Mouse (Mus musculus): ENCODE measurements around the gene Timmdc1.
"Not testable (repeated sequence)": the region's sequence is repeated elsewhere in the genome, so short reads cannot be mapped to it uniquely, and the experiment has no call there.

Gene Timmdc1

GRCm38 (mm10) chr16:38496604-38497140, 25.8 kb downstream of the Timmdc1 start:
- DNase-seq (ENCODE audit: low read depth, low spot score) = no peak

- DNase-seq (ENCODE audit: low read depth, low spot score) = peak; percentile 69
These were observed 28.6 kb downstream of the Timmdc1 start for GRCm38 (mm10) chr16:38493890-38494289.

DNA sequence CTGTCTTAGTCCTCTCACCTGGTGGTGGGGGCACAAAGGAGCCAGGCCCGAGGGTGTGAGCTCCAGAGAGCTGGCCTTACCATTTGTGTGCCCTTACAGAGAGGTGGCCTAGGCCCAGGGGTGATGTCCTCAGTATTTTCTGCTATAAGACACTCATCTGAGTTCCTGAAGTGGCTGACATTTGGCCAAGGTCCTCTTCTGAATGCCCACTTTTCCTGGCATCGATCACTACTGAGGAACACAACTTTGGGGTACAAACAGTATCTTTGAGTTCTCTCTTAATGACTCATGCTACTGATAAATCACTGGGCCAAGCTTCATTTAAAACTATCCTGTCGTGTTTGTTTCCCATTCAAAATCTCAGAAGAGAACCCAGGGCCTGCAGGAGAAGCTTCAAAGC, 29.9 kb downstream of the Timmdc1 start:
- no peak for DNase-seq (ENCODE audit: low read depth, low spot score)

- no peak for DNase-seq (ENCODE audit: low read depth, low spot score)
These were observed 38.7 kb downstream of the Timmdc1 start for GRCm38 (mm10) chr16:38483582-38484309.

- peak; percentile 75 for DNase-seq (ENCODE audit: low read depth, low spot score)
These were observed 39.5 kb downstream of the Timmdc1 start for GRCm38 (mm10) chr16:38482780-38483562.

- no peak for DNase-seq (ENCODE audit: low read depth, low spot score)
These were observed 41.1 kb downstream of the Timmdc1 start for GRCm38 (mm10) chr16:38481327-38481726.

GRCm38 (mm10) chr16:38478296-38478695, 44.2 kb downstream of the Timmdc1 start:
- DNase-seq (ENCODE audit: low read depth, low spot score) = no peak

GRCm38 (mm10) chr16:38477241-38477608, 45.2 kb downstream of the Timmdc1 start:
- not testable (repeated sequence) for DNase-seq (ENCODE audit: low read depth, low spot score)

- peak; percentile 66 for DNase-seq (ENCODE audit: low read depth, low spot score)
These were observed 45.9 kb downstream of the Timmdc1 start for GRCm38 (mm10) chr16:38476312-38477240.

DNA sequence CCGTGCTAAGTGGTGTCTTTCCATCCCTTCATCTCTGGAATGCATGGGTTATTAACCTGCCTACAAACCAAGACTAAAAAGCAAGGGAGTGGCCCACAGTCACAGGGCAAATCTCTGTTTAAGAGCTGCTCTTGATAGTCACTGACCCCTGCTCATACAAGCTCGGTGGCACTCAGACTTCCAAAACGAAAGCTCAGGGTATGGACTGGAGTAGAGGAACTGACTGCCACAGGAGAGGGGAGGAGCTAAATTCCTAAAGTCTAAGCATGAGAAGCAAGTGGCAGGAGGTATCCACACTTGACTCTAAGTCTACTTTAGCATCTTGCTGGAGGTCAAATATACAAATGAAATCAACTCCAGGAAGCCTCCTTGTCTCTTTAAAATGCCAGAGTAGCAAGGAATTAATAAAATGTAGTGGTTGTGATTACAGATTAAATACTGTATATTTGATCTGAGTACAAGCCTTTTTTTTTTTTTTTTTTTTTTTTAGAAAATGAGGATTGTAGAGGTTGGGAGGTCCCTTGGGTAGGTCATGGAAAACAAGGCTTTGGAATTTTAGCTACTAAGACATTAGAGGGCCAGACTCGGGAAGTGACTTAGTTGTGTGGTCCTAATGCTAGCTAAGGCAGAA, 46.7 kb downstream of the Timmdc1 start:
- DNase-seq (ENCODE audit: low read depth, low spot score) = no peak

DNA sequence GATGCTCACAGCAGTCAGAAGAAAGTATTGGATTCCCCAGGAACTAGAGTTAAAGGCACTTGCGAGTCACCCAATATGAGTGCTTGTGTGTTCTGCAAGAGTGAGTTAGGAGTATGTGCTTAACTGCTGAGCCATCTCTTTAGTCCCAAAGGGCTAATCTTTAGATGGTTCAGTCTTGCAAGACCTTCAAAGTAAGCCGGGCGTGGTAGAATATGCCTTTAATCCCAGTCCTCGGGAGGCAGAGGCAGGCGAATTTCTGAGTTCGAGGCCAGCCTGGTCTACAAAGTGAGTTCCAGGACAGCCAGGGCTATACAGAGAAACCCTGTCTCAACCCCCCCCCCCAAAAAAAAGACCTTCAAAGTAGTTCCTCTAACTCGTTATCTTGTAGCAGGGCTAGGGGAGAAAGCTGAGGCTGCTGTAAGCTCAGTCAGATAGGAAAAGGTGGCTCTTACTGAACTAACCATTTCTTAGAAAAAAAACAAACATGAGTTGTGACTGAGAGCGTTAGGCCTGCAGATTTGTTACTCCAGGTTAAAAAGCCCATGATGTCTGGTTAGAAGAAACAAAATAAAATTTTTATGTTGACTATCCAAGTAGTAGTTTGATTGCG, 47.7 kb downstream of the Timmdc1 start:
- no peak for DNase-seq (ENCODE audit: low read depth, low spot score)

DNA sequence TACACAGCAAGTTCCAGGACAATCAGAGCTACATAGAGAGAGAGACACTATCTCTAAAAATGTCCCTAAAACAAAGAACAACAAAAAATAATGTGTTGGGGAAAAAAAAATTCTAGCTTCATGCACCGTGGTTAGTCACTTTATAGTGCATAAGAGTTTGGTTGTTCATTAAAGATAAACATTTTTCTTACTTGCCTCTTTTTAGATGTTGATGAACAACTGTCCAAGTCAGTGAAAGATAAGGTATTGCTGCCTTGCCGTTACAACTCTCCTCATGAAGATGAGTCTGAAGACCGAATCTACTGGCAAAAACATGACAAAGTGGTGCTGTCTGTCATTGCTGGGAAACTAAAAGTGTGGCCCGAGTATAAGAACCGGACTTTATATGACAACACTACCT, 48.8 kb downstream of the Timmdc1 start:
- no peak for DNase-seq (ENCODE audit: low read depth, low spot score)

- DNase-seq (ENCODE audit: low read depth, low spot score) = no peak
These were observed 50.0 kb downstream of the Timmdc1 start for GRCm38 (mm10) chr16:38472507-38472873.

DNA sequence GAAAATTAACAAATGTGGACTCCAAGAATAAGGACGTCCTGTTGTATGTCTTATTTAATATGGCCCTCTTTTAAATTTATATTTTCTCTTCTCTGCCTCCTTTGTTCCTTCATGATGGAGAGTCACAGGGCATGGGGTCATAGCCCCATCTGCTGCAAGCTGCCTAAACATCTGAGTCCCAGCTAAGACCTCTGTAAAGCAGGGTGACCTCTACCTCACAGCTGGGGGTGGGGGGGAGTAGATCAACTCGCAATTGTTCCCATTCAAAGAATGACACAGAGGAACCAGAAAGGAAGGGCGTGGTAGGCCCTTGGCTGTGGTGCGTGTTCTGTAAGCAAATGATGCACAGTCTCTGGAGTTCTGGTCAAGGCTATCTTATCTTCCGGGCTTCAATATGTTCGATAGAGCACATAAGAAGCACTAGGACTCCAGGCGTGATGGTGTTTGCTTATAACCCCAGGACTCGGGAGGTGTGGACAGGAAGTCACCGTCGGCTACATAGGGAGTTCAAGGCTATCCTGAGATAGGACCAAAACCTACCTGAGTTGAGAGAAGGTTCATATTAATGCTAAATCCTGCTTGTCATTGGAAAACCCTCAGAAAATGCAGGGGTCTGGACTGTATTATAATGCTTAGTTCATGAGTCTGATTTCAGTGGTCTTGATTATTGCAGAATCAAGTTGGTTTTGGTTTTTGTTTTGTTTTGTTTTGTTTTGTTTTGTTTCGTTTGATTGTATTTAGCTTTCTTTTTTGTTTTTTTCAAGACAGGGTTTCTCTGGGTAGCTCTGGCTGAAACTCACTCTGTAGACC, 50.6 kb downstream of the Timmdc1 start:
- no peak for DNase-seq (ENCODE audit: low read depth, low spot score)

- DNase-seq (ENCODE audit: low read depth, low spot score) = no peak
These were observed 53.0 kb downstream of the Timmdc1 start for GRCm38 (mm10) chr16:38469437-38469836.

DNA sequence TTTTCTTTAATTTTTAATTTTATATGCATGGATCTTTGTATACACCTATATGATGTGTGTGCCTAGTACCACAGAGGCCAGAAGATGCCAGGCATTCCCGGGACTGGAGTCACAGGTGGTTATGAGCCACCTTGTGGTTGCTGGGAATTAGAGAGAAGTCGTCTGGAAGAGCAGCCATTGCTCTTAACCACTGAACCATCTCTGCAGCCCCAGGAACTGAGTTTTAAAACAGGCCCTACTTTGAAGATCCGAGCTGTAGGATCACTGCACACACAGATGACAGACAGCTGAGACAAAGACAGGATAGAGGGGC, 53.8 kb downstream of the Timmdc1 start:
- no peak for DNase-seq (ENCODE audit: low read depth, low spot score)

DNA sequence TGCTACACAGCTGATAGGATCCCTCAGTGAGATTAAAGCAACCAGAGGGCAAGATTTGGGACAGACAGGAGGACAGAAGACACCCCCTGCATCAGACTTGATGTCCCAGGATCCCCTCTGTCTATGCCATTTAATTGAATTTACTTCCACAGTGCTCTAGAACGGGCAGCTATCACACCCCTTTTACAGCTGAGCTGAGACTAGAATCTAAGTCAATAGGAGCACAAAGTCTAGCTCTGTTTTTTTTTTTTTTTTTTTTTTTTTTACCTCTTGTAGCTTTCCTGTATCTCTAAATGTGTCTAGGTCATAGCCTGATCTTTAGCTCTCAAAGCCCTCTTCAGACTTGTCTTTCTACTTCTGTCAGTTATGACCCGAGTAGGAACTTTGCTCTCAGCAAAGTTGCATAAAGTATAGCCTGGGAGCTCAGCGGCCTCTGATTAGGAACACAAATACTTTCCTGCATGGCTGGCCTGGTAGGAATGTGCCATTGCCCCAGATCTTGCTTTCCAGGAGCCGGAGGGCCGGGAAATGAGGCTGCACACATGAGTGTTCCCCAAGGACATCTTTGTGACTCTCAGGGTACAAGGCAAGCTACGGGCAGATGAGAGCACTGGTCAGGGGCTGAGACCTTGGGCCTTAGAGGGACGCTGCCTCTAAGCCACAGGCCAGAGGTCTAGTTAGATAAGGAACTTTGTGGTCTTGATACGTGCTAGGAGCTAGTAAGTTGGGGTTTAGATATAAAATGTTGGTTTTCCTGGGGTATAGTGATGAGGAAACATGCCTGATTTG, 54.4 kb downstream of the Timmdc1 start:
- DNase-seq (ENCODE audit: low read depth, low spot score) = no peak

DNA sequence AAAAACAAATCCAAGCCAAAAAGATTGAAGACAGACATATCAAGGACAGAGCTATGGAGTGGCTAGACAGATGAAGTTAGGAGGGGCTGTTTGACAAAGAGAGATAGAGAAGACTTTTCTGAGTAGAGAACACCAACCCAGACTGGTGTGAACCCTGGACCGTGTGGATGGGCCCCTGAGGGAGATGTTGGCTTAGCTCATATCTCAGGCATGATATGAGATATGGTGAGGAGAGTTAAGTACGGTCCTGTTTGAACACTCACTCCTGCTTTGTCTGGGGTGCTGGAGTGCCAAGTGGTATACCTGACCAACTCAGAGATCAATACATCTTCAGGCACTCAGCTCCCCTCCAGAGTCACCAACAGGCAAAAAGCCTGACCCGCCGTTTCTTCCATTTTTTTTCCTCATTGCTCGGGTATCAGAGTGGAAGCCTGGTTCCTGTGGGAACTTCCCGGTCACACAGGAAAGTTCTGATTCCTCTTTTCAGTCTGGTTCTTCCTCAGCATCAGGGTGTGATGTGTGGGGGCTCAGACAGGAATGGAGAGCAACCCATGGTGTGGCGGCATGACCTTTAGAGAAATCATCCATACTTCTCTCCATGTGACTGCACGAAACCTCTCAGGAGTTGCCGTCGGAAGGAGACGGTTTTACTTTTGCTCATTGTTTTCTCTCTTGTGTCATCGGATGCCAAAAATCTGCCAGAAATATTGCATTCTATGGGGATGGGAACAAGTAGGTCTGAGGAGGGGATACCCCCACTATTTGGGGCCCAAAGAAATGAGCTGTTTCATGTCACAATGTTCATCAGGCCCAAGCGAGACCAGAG, 55.2 kb downstream of the Timmdc1 start:
- DNase-seq (ENCODE audit: low read depth, low spot score) = no peak

- DNase-seq (ENCODE audit: low read depth, low spot score) = no peak
These were observed 56.4 kb downstream of the Timmdc1 start for GRCm38 (mm10) chr16:38466089-38466488.
